Mouse (Mus musculus): ENCODE results near the gene Jade2. TPM values are rescaled to one million over a fixed set of nuclear protein-coding genes. Genes with fewer than 3 reads are reported as not detected.

The Jade2 gene
- polyA plus RNA-seq, 1 experiment from 2014 or later: 0.52 TPM

DNA sequence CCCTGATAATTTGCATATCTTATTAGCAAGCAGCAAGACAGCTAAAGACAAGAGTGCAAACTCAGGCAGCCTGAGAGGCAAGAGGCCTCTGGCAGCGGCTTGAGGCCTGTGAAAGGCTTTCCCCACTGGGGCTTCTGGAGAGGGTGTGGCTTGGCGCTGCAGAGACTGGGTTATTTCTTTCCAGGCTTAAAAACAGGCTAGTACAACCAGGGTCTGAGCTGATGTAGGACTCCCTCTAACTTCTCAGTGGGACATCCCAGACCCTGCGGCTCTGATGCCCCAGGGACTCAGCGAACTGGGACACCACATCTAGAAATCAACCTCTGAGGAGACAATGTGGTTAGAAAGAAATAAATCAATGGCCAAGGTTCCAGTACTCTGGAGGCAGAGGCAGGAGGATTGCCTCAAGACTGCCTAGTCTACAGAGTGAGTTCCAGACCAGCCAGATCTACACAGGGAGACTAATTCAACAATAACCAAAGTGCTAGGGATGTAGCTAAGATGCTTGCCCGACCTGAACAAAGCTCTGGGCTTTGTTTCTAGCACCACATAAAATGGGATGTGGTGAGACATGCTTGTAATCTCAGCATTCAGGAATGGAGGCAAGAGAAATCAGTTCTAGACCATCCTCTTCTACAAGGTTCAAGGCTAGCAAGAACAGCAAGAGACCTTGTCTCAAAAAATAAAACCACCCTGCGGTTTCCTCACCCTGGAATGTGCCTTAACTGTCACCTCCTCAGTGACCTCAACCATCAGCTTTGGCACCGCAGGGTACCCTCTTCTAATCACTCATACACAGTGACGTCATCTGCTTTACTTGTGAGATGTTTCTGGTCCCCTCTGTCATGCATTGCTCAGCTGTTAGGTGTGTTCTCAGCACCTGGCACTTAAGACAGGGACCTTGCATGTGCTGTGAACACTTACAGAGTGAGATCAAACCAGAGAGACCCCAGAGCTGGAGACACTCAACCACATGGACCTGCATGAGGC is 20.0 kb downstream of the Jade2 start:
- no peaks in the 10 kb centered on the region for H3K36me3 ChIP-seq (replicated peaks; ENCODE audit: control insufficient read depth, insufficient read depth, low read depth, low read length)
- H3K27me3 ChIP-seq (ENCODE audit: control insufficient read depth, insufficient read depth, low read length): no peaks in the 10 kb centered on the region
- H3K9ac ChIP-seq (replicated peaks; ENCODE audit: low read length): no peak overlapping the region
- H3K4me2 ChIP-seq (ENCODE audit: low read depth, low read length): no peak overlapping the region
- no peak overlapping the region for H3K4me3 ChIP-seq (ENCODE audit: low read depth, low read length)
- ATAC-seq (replicated peaks; ENCODE audit: insufficient number of reproducible peaks, low FRiP score, low TSS enrichment, low read depth) (no peak), DNase-seq (ENCODE audit: low spot score) (no peak)
- H3K4me1 ChIP-seq (ENCODE audit: control insufficient read depth, insufficient read depth, low read length): no peaks in the 10 kb centered on the region
- no peaks in the 10 kb centered on the region for H3K9me3 ChIP-seq (replicated peaks; ENCODE audit: control insufficient read depth, low read length)
- WGBS: 71% methylated on average over 8 of the region's 8 CpGs
- H3K27ac ChIP-seq (replicated peaks; ENCODE audit: low read depth, low read length): no peak overlapping the region

- no peak for ATAC-seq (replicated peaks; ENCODE audit: insufficient number of reproducible peaks, low FRiP score, low TSS enrichment, low read depth)
- no peaks in the 10 kb centered on the region for H3K27me3 ChIP-seq (ENCODE audit: control insufficient read depth, insufficient read depth, low read length)
- WGBS: 91% methylated on average over 6 of the region's 6 CpGs
Observed at GRCm38 (mm10) chr11:51836506-51836905, 20.9 kb downstream of the Jade2 start.

DNA sequence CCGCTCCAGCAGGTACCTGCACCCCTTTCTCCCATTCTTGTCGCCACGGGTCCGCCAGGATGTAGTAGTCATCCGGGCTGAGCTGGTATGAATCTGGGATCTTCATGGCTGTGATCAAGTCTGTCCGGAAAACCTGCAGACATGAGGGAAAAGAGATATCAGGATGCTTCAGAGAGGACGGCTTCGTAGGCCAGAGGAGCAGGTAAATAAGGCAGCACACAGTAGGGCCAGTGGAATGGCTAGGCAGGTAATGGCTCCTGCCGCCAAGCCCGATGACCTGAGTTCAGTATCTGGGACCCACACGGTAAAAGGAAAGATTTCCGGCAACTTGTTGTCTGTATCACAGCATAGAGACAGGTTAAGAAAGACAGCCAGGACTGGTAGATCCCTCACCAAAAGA is 21.9 kb downstream of the Jade2 start:
- Histone ChIP-seq H3K36me3 (replicated peaks; ENCODE audit: control insufficient read depth, insufficient read depth, low read depth, low read length) (no peaks in the 10 kb centered on the region), H3K4me1 (ENCODE audit: control insufficient read depth, insufficient read depth, low read length) (no peaks in the 10 kb centered on the region), H3K4me2 (ENCODE audit: low read depth, low read length) (no peak overlapping the region), H3K27me3 (ENCODE audit: control insufficient read depth, insufficient read depth, low read length) (no peaks in the 10 kb centered on the region), H3K9ac (replicated peaks; ENCODE audit: low read length) (no peak overlapping the region), H3K4me3 (ENCODE audit: low read depth, low read length) (no peak overlapping the region), H3K9me3 (replicated peaks; ENCODE audit: control insufficient read depth, low read length) (no peaks in the 10 kb centered on the region), H3K27ac (replicated peaks; ENCODE audit: low read depth, low read length) (no peak overlapping the region)
- ATAC-seq (replicated peaks; ENCODE audit: insufficient number of reproducible peaks, low FRiP score, low TSS enrichment, low read depth) (no peak), DNase-seq (ENCODE audit: low spot score) (no peak)
- 93% methylated on average over 12 of the region's 12 CpGs for WGBS

More at GRCm38 (mm10) chr11:51836506-51836905, 20.9 kb downstream of the Jade2 start:
- Histone ChIP-seq H3K4me3 (ENCODE audit: low read depth, low read length) (no peak overlapping the region), H3K4me1 (ENCODE audit: control insufficient read depth, insufficient read depth, low read length) (no peaks in the 10 kb centered on the region), H3K36me3 (replicated peaks; ENCODE audit: control insufficient read depth, insufficient read depth, low read depth, low read length) (no peaks in the 10 kb centered on the region), H3K9me3 (replicated peaks; ENCODE audit: control insufficient read depth, low read length) (no peaks in the 10 kb centered on the region), H3K9ac (replicated peaks; ENCODE audit: low read length) (no peak overlapping the region), H3K4me2 (ENCODE audit: low read depth, low read length) (no peak overlapping the region), H3K27ac (replicated peaks; ENCODE audit: low read depth, low read length) (no peak overlapping the region)
- no peak for DNase-seq (ENCODE audit: low spot score)

GRCm38 (mm10) chr11:51834067-51834411 is 23.4 kb downstream of the Jade2 start:
- Histone ChIP-seq H3K4me3 (ENCODE audit: low read depth, low read length) (no peak overlapping the region), H3K36me3 (replicated peaks; ENCODE audit: control insufficient read depth, insufficient read depth, low read depth, low read length) (no peaks in the 10 kb centered on the region), H3K9me3 (replicated peaks; ENCODE audit: control insufficient read depth, low read length) (no peaks in the 10 kb centered on the region), H3K27me3 (ENCODE audit: control insufficient read depth, insufficient read depth, low read length) (no peaks in the 10 kb centered on the region), H3K9ac (replicated peaks; ENCODE audit: low read length) (no peak overlapping the region), H3K27ac (replicated peaks; ENCODE audit: low read depth, low read length) (no peak overlapping the region), H3K4me2 (ENCODE audit: low read depth, low read length) (no peak overlapping the region), H3K4me1 (ENCODE audit: control insufficient read depth, insufficient read depth, low read length) (no peaks in the 10 kb centered on the region)
- WGBS: 91% methylated on average over 8 of the region's 8 CpGs
- ATAC-seq (replicated peaks; ENCODE audit: insufficient number of reproducible peaks, low FRiP score, low TSS enrichment, low read depth): no peak
- no peak for DNase-seq (ENCODE audit: low spot score)

GRCm38 (mm10) chr11:51833393-51834066 is 23.9 kb downstream of the Jade2 start:
- Histone ChIP-seq H3K36me3 (replicated peaks; ENCODE audit: control insufficient read depth, insufficient read depth, low read depth, low read length) (no peaks in the 10 kb centered on the region), H3K4me1 (ENCODE audit: control insufficient read depth, insufficient read depth, low read length) (no peaks in the 10 kb centered on the region), H3K4me2 (ENCODE audit: low read depth, low read length) (no peak overlapping the region), H3K9me3 (replicated peaks; ENCODE audit: control insufficient read depth, low read length) (no peaks in the 10 kb centered on the region), H3K9ac (replicated peaks; ENCODE audit: low read length) (no peak overlapping the region), H3K27ac (replicated peaks; ENCODE audit: low read depth, low read length) (no peak overlapping the region), H3K27me3 (ENCODE audit: control insufficient read depth, insufficient read depth, low read length) (no peaks in the 10 kb centered on the region), H3K4me3 (ENCODE audit: low read depth, low read length) (no peak overlapping the region)
- DNase-seq (ENCODE audit: low spot score): no peak
- no peak for ATAC-seq (replicated peaks; ENCODE audit: insufficient number of reproducible peaks, low FRiP score, low TSS enrichment, low read depth)
- 81% methylated on average over 10 of the region's 10 CpGs for WGBS

DNA sequence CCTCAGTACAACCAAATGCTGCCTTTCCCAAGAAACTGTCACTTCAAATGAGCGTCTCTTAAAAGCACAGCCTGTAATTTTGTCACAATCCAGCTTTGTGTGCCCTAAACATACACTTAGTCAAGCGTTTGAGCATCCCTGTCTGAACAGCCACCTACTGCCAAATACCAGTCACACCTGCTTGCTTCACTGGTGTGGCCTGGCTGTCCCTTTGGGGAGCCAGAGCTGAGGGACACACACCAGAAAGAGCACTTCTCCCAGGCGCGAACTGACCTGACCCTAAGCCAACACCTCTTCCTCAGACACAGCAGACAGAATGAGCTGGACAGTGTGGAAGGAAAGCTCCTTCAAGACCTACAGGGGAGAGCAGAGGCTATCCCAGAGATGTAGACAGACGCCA is 24.5 kb downstream of the Jade2 start:
- WGBS: 75% methylated on average over 5 of the region's 5 CpGs
- Histone ChIP-seq H3K4me3 (ENCODE audit: low read depth, low read length) (no peak overlapping the region), H3K27me3 (ENCODE audit: control insufficient read depth, insufficient read depth, low read length) (no peaks in the 10 kb centered on the region), H3K9me3 (replicated peaks; ENCODE audit: control insufficient read depth, low read length) (no peaks in the 10 kb centered on the region), H3K4me1 (ENCODE audit: control insufficient read depth, insufficient read depth, low read length) (no peaks in the 10 kb centered on the region), H3K9ac (replicated peaks; ENCODE audit: low read length) (no peak overlapping the region), H3K27ac (replicated peaks; ENCODE audit: low read depth, low read length) (no peak overlapping the region), H3K4me2 (ENCODE audit: low read depth, low read length) (no peak overlapping the region), H3K36me3 (replicated peaks; ENCODE audit: control insufficient read depth, insufficient read depth, low read depth, low read length) (no peaks in the 10 kb centered on the region)
- ATAC-seq (replicated peaks; ENCODE audit: insufficient number of reproducible peaks, low FRiP score, low TSS enrichment, low read depth): no peak
- no peak for DNase-seq (ENCODE audit: low spot score)

GRCm38 (mm10) chr11:51831962-51832909 is 25.2 kb downstream of the Jade2 start:
- no peak for DNase-seq (ENCODE audit: low spot score)
- Histone ChIP-seq H3K27ac (replicated peaks; ENCODE audit: low read depth, low read length) (no peak overlapping the region), H3K4me1 (ENCODE audit: control insufficient read depth, insufficient read depth, low read length) (no peaks in the 10 kb centered on the region), H3K4me3 (ENCODE audit: low read depth, low read length) (no peak overlapping the region), H3K9me3 (replicated peaks; ENCODE audit: control insufficient read depth, low read length) (no peaks in the 10 kb centered on the region), H3K9ac (replicated peaks; ENCODE audit: low read length) (no peak overlapping the region), H3K4me2 (ENCODE audit: low read depth, low read length) (no peak overlapping the region), H3K36me3 (replicated peaks; ENCODE audit: control insufficient read depth, insufficient read depth, low read depth, low read length) (no peaks in the 10 kb centered on the region), H3K27me3 (ENCODE audit: control insufficient read depth, insufficient read depth, low read length) (no peaks in the 10 kb centered on the region)
- no peak for ATAC-seq (replicated peaks; ENCODE audit: insufficient number of reproducible peaks, low FRiP score, low TSS enrichment, low read depth)
- WGBS: 75% methylated on average over 4 of the region's 4 CpGs

Data from embryonic facial prominence, embryonic 11.5 days (tissue).